ENCODE assay signal across 16 mouse cellular contexts in the genomic region with DNA sequence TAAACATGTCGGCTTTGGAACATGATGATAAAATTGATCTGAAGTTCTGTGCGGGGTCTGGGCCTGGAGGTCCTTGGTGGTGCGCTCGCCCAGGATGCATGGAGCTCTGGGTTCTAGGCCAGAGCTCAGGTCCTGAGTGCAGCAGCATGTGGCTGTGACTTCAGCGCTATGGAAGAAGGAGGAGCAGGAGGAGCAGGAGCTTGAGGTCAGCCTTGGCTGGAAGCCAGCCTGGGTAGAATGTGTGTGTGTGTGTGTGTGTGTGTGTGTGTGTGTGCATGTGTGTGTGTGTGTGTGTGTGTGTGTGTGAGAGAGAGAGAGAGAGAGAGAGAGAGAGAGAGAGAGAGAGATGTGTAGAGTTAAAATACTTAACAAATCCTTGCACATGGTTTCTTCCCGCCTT. TPM values are rescaled to one million over a fixed set of nuclear protein-coding genes. Genes with fewer than 3 reads are reported as not detected.
"Had no signal": no experiment of that assay in that cellular context is flagged by ENCODE, and none has a peak within 500 bp of the region (broad histone marks: within the 10 kb centered on the region; RNA-seq: fewer than 3 reads in every experiment).

No protein-coding gene starts in this region.

- DNase-seq: kidney, adult 18-20 months; kidney, adult 9 months; kidney, postnatal 14 days; kidney, postnatal 4 days; liver; lung, adult 18-20 months; lung, postnatal 14 days; right cerebral cortex, postnatal 25 days; thymus, adult 18-20 months; thymus, postnatal 4 days had no signal

- H3K9me3 ChIP-seq: limb, embryonic 10.5 days; limb, embryonic 13.5 days; liver, embryonic 12.5 days; liver, embryonic 15.5 days; midbrain, embryonic 12.5 days had no signal

- H3K36me3 ChIP-seq: limb, embryonic 10.5 days; limb, embryonic 13.5 days; liver, embryonic 12.5 days; liver, embryonic 15.5 days; midbrain, embryonic 12.5 days had no signal

- H3K27me3 ChIP-seq: limb, embryonic 13.5 days; midbrain, embryonic 12.5 days had no signal

- H3K4me2 ChIP-seq: limb, embryonic 13.5 days; liver, embryonic 12.5 days; liver, embryonic 15.5 days; midbrain, embryonic 12.5 days had no signal

- H3K9ac ChIP-seq: limb, embryonic 13.5 days; liver, embryonic 12.5 days; liver, embryonic 15.5 days; midbrain, embryonic 12.5 days had no signal

- H3K27ac ChIP-seq: limb, embryonic 10.5 days; limb, embryonic 13.5 days; liver, embryonic 12.5 days; liver, embryonic 15.5 days; macrophage; midbrain, embryonic 12.5 days had no signal

- H3K4me1 ChIP-seq: limb, embryonic 13.5 days had no signal

- H3K4me3 ChIP-seq: limb, embryonic 10.5 days; limb, embryonic 13.5 days; liver, embryonic 12.5 days; liver, embryonic 15.5 days; midbrain, embryonic 12.5 days had no signal

- ATAC-seq: liver, embryonic 12.5 days had no signal

RNA-seq across cellular contexts. Expression of a gene that starts 28.2 kb away (rescaled TPM):
- polyA plus RNA-seq: macrophage had no signal
